Mouse (Mus musculus): ENCODE results near the gene Clk2.
"Not testable (repeated sequence)": the region's sequence is repeated elsewhere in the genome, so short reads cannot be mapped to it uniquely, and the experiment has no call there.

Clk2 gene

GRCm38 (mm10) chr3:89193853-89194252 is 29.3 kb downstream of the Clk2 start:
- peak; percentile 39 for DNase-seq

- peak; percentile 88 for DNase-seq
These were observed 31.6 kb downstream of the Clk2 start for GRCm38 (mm10) chr3:89195979-89196877.

GRCm38 (mm10) chr3:89199839-89200238 is 35.2 kb downstream of the Clk2 start:
- DNase-seq = no peak

GRCm38 (mm10) chr3:89202253-89203141 is 37.9 kb downstream of the Clk2 start, which contains the start of gene Gba:
Gene Gba (plus strand): TSS chr3:89202928.
- DNase-seq = peak; percentile 88

- DNase-seq = no peak
These were observed 38.5 kb downstream of the Clk2 start for GRCm38 (mm10) chr3:89203142-89203514.

GRCm38 (mm10) chr3:89206079-89206478 is 41.5 kb downstream of the Clk2 start:
- DNase-seq = no peak

GRCm38 (mm10) chr3:89206695-89207094 is 42.1 kb downstream of the Clk2 start:
- no peak for DNase-seq

- no peak for DNase-seq
These were observed 43.6 kb downstream of the Clk2 start for GRCm38 (mm10) chr3:89208075-89208657.

- no peak for DNase-seq
These were observed 44.1 kb downstream of the Clk2 start for GRCm38 (mm10) chr3:89208736-89209135.

GRCm38 (mm10) chr3:89209731-89210130 is 45.1 kb downstream of the Clk2 start:
- no peak for DNase-seq

GRCm38 (mm10) chr3:89210162-89210561 is 45.6 kb downstream of the Clk2 start:
- peak; percentile 19 for DNase-seq

GRCm38 (mm10) chr3:89210731-89211130 is 46.1 kb downstream of the Clk2 start:
- DNase-seq = peak; percentile 28

GRCm38 (mm10) chr3:89213803-89214530 is 49.4 kb downstream of the Clk2 start:
- DNase-seq = peak; percentile 92

GRCm38 (mm10) chr3:89214681-89215411 is 50.3 kb downstream of the Clk2 start, which contains the start of gene Thbs3:
Gene Thbs3 (plus strand): TSS chr3:89215180.
- DNase-seq = no peak

GRCm38 (mm10) chr3:89215853-89216252 is 51.3 kb downstream of the Clk2 start:
- DNase-seq = peak; percentile 88

GRCm38 (mm10) chr3:89216407-89216806 is 51.8 kb downstream of the Clk2 start:
- DNase-seq = not testable (repeated sequence)

- DNase-seq = no peak
These were observed 53.7 kb downstream of the Clk2 start for GRCm38 (mm10) chr3:89218271-89218670.

GRCm38 (mm10) chr3:89219546-89219945 is 55.0 kb downstream of the Clk2 start:
- no peak for DNase-seq

GRCm38 (mm10) chr3:89221167-89221566 is 56.6 kb downstream of the Clk2 start:
- DNase-seq = no peak

- DNase-seq = no peak
These were observed 60.2 kb downstream of the Clk2 start for GRCm38 (mm10) chr3:89224796-89225195.

GRCm38 (mm10) chr3:89225321-89225815 is 60.8 kb downstream of the Clk2 start:
- no peak for DNase-seq

All from kidney, adult 18-20 months (tissue).